Mouse (Mus musculus): Measurements from ENCODE around the gene Bcl2l11.

DNA sequence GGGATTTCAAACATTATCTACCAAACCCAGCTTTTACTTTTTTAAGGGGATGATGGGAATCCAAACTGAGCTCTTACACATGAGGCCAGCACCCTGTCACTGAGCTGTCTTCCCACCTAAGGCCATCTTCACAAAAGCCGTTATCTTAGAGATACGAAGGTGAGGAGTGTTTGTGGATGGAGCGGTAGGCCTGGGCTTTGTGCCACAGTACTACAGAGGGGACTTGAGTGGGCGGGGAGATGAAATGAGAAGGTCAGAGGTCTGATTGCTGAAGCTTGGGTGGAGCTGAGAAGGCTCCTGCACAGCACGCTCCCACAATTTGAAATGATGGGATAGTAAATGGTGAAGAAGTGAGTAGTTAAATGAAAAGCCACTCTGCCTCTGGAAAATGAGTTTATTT lies 21.0 kb upstream of the Bcl2l11 start:
- TF ChIP-seq CTCF (IDR thresholded peaks at IDR 0.05; ENCODE audit: extremely low read depth, insufficient read depth, low read length): no peak
- no peak for TF ChIP-seq POLR2A (IDR thresholded peaks at IDR 0.05; ENCODE audit: extremely low read depth, insufficient read depth, low read length)

Data from cortical plate, adult 2 months (tissue).